Mouse (Mus musculus): ENCODE data around the gene Hoxa13. TPM values are rescaled to one million over a fixed set of nuclear protein-coding genes. Genes with fewer than 3 reads are reported as not detected.

Gene Hoxa13
- polyA plus RNA-seq, 1 experiment from 2014 or later, result 0.43 TPM

GRCm38 (mm10) chr6:52281084-52281483, 20.4 kb upstream of the Hoxa13 start:
- ATAC-seq (replicated peaks; ENCODE audit: low FRiP score), result no peak

DNA sequence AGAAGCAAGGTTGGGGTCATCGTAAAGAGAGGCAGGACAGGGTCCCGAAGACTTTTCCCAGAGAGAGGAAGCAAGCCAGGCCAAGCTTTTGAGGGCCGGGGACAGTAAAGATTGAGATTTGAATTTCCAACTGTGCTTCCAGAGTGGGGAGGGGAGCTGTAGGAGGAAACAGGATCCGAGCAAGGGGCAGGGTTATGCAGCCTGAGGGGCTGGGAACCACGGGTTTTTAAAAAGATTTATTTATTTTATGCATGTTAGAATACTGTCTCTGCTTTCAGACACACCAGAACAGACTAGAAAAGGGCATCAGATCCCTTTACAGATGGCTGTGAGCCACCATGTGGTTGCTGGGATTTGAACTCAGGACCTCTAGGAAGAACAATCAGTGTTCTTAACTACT, 16.2 kb upstream of the Hoxa13 start:
- H3K27ac ChIP-seq, result no peak overlapping the region
- H3K36me3 ChIP-seq, result no peaks in the 10 kb centered on the region
- 5% methylated on average over 5 of the region's 5 CpGs for WGBS
- ATAC-seq (replicated peaks; ENCODE audit: low FRiP score), result no peak
- H3K4me1 ChIP-seq, result peaks cover 11% of the 10 kb centered on the region; the same call in 1 of the 2 replicates
- H3K9ac ChIP-seq, result no peak overlapping the region
- H3K4me2 ChIP-seq, result no peak overlapping the region
- no peaks in the 10 kb centered on the region for H3K9me3 ChIP-seq (replicated peaks)
- H3K4me3 ChIP-seq (replicated peaks), result no peak overlapping the region
- H3K27me3 ChIP-seq, result peaks cover 90% of the 10 kb centered on the region

More at GRCm38 (mm10) chr6:52281084-52281483, 20.4 kb upstream of the Hoxa13 start:
- Histone ChIP-seq H3K36me3 (no peaks in the 10 kb centered on the region), H3K27ac (no peak overlapping the region), H3K27me3 (peaks cover 58% of the 10 kb centered on the region), H3K4me1 (0 out of 2 replicates have a peak, but pooled peaks cover 2% of the 10 kb centered on the region), H3K4me2 (no peak overlapping the region), H3K4me3 (replicated peaks) (no peak overlapping the region), H3K9me3 (replicated peaks) (no peaks in the 10 kb centered on the region), H3K9ac (no peak overlapping the region)
- WGBS, result 30% methylated on average over 12 of the region's 12 CpGs

GRCm38 (mm10) chr6:52276382-52276781, 15.7 kb upstream of the Hoxa13 start:
- WGBS, result 3% methylated on average over 6 of the region's 6 CpGs
- Histone ChIP-seq H3K36me3 (no peaks in the 10 kb centered on the region), H3K9me3 (replicated peaks) (no peaks in the 10 kb centered on the region), H3K27me3 (peaks cover 90% of the 10 kb centered on the region), H3K4me1 (peaks cover 11% of the 10 kb centered on the region; the same call in 1 of the 2 replicates), H3K9ac (no peak overlapping the region), H3K27ac (no peak overlapping the region), H3K4me2 (no peak overlapping the region), H3K4me3 (replicated peaks) (no peak overlapping the region)
- no peak for ATAC-seq (replicated peaks; ENCODE audit: low FRiP score)

DNA sequence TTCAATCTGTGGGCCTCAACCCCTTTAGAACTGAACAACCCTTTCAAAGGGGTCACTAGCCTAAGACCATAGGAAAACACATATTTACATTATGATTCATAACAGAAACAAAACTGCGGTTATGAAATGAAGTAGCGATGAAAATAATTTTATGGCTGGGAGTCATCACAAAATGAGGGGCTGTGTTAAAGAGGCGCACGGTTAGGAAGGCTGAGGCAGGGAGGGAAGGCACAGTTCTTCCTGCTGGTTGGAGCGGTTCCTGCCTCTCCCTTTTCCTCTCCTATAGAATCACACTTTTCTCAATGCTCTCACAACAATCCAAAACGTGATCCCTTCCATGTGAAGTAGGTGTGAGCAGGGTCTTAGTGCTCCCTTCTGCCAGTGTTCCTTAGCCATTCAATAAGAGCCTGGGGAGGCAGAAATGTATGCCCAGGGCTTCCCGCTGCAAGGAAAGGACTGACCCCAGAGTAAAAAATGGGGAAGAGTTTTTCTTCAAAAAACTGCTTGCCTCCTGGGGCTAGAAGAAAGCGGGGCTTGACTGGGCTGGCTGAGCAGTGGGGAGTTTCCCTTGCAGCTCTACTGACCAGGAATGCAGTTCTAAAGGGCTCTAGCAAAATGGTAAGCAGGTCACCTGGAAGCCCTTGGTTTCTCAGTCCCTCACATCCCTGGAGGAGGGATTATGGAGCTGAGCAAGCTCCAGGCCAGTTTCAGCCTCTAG, 15.0 kb upstream of the Hoxa13 start:
- H3K27me3 ChIP-seq, result peaks cover 90% of the 10 kb centered on the region
- H3K9me3 ChIP-seq (replicated peaks), result no peaks in the 10 kb centered on the region
- H3K36me3 ChIP-seq, result no peaks in the 10 kb centered on the region
- no peak overlapping the region for H3K4me3 ChIP-seq (replicated peaks)
- 6% methylated on average over 8 of the region's 8 CpGs for WGBS
- H3K4me2 ChIP-seq, result no peak overlapping the region
- peaks cover 13% of the 10 kb centered on the region; the same call in 1 of the 2 replicates for H3K4me1 ChIP-seq
- no peak overlapping the region for H3K9ac ChIP-seq
- no peak overlapping the region for H3K27ac ChIP-seq
- no peak for ATAC-seq (replicated peaks; ENCODE audit: low FRiP score)

GRCm38 (mm10) chr6:52274576-52274975, 13.9 kb upstream of the Hoxa13 start:
- H3K27me3 ChIP-seq, result peaks cover 93% of the 10 kb centered on the region
- H3K4me3 ChIP-seq (replicated peaks), result no peak overlapping the region
- no peak for ATAC-seq (replicated peaks; ENCODE audit: low FRiP score)
- H3K36me3 ChIP-seq, result no peaks in the 10 kb centered on the region
- H3K9me3 ChIP-seq (replicated peaks), result no peaks in the 10 kb centered on the region
- WGBS, result 4% methylated on average over 11 of the region's 11 CpGs
- H3K4me2 ChIP-seq, result no peak overlapping the region
- peaks cover 15% of the 10 kb centered on the region; the same call in 1 of the 2 replicates for H3K4me1 ChIP-seq
- H3K9ac ChIP-seq, result no peak overlapping the region
- H3K27ac ChIP-seq, result no peak overlapping the region

DNA sequence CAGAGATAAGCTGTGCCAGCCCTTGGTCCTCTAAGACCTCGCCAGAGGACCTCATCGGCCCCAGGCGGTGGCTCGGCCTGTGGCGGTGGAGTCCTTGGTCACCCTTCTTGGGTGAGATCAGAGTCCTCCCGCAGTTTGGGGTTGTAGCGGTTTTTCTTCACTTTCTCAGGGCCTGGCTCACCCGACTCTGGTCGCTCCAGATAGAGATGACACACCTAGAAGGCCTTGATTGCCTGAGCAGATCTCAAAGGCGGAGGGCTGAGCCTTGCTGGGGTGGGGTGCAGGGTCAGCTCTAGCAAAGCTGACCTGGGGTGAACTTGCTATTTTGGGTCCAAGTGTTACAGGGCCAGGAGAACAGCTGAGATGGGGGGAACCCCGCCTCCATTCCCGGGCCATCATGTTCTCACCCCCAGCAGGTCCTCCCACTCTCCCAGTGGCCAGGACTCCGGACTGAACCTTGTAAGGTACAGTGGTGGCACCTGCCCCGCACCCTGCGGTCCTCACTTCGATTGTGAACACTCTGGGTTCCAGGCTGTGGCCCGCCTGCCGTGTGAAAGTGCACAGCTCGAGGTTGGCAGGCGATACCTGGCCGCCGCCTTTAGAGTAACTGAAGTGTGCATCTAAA, 13.1 kb upstream of the Hoxa13 start:
- Histone ChIP-seq H3K9ac (no peak overlapping the region), H3K4me3 (replicated peaks) (no peak overlapping the region), H3K4me2 (peak overlapping the region; percentile 8; the same call in 1 of the 2 replicates), H3K27ac (no peak overlapping the region), H3K36me3 (no peaks in the 10 kb centered on the region), H3K27me3 (peaks cover 96% of the 10 kb centered on the region), H3K9me3 (replicated peaks) (no peaks in the 10 kb centered on the region), H3K4me1 (peaks cover 15% of the 10 kb centered on the region; the same call in 1 of the 2 replicates)
- WGBS, result 6% methylated on average over 22 of the region's 22 CpGs
- ATAC-seq (replicated peaks; ENCODE audit: low FRiP score), result no peak

DNA sequence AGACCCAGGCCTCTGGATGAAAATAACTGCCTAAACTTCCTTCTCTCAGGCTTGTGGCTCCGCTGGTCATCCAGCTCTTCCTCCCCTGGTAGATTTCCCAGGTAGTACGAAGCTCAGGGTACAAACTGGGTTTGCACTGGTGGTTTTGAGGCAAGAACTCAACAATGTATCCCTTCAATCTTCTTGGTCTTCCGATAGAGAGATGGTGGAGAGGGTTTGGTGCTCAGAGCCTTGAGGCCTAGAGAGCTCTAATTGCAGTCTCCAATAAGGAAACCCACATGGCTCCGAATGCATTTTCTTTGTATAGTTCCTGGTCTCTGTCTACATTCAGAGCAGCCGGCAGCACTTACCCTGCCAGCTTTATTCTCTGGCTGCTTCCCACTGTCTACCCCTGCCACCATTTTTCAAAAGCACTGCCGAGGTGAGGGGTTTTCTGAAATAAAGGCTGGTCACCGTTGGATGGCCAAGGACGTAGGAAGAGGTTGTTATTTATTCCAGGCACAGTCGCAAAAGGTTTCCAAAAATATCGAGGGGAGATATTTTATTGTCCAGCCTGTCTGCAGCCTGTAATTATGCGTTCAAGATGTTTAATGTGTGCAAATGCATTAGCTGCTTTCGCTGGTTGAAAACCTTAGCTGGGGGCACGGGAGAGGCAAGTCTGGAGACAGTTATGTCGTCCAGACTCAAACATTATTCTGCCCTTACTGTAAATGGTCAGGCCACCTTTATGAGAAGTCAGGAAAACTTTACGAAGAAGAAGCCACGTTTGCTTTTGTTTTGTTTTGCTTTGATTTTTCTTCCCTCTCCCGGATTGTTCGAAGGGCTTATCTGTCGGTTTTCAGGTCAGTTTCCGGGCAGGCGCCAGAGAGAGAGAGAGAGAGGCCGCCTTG, 12.3 kb upstream of the Hoxa13 start:
- Histone ChIP-seq H3K27me3 (peaks cover 99% of the 10 kb centered on the region), H3K4me3 (replicated peaks) (no peak overlapping the region), H3K9me3 (replicated peaks) (no peaks in the 10 kb centered on the region), H3K4me2 (peak overlapping the region; percentile 8; the same call in 1 of the 2 replicates), H3K27ac (no peak overlapping the region), H3K9ac (no peak overlapping the region), H3K4me1 (peaks cover 15% of the 10 kb centered on the region; the same call in 1 of the 2 replicates), H3K36me3 (no peaks in the 10 kb centered on the region)
- ATAC-seq (replicated peaks; ENCODE audit: low FRiP score), result no peak
- 11% methylated on average over 22 of the region's 22 CpGs for WGBS

- Histone ChIP-seq H3K4me1 (peaks cover 9% of the 10 kb centered on the region; the same call in 1 of the 2 replicates), H3K4me3 (replicated peaks) (no peak overlapping the region), H3K4me2 (peak overlapping the region; percentile 18; the same call in 1 of the 2 replicates), H3K36me3 (no peaks in the 10 kb centered on the region), H3K9me3 (replicated peaks) (no peaks in the 10 kb centered on the region), H3K27ac (no peak overlapping the region), H3K27me3 (peaks cover 98% of the 10 kb centered on the region), H3K9ac (no peak overlapping the region)
- whole genome bisulfite sequencing, result 5% methylated on average over 23 of the region's 23 CpGs
- 0 out of 2 replicates have a peak, but pooled peaks have one; percentile 25 for ATAC-seq (replicated peaks; ENCODE audit: low FRiP score)
These were observed 10.1 kb upstream of the Hoxa13 start for GRCm38 (mm10) chr6:52270494-52271480.

GRCm38 (mm10) chr6:52268756-52269155, 8.1 kb upstream of the Hoxa13 start:
- no peak overlapping the region for H3K27ac ChIP-seq
- H3K4me1 ChIP-seq, result peaks cover 4% of the 10 kb centered on the region; the same call in 1 of the 2 replicates
- no peak overlapping the region for H3K4me3 ChIP-seq (replicated peaks)
- no peak overlapping the region for H3K4me2 ChIP-seq
- H3K9me3 ChIP-seq (replicated peaks), result no peaks in the 10 kb centered on the region
- ATAC-seq (replicated peaks; ENCODE audit: low FRiP score), result no peak
- no peaks in the 10 kb centered on the region for H3K36me3 ChIP-seq
- WGBS, result 7% methylated on average over 3 of the region's 3 CpGs
- no peak overlapping the region for H3K9ac ChIP-seq
- peaks cover 98% of the 10 kb centered on the region for H3K27me3 ChIP-seq

DNA sequence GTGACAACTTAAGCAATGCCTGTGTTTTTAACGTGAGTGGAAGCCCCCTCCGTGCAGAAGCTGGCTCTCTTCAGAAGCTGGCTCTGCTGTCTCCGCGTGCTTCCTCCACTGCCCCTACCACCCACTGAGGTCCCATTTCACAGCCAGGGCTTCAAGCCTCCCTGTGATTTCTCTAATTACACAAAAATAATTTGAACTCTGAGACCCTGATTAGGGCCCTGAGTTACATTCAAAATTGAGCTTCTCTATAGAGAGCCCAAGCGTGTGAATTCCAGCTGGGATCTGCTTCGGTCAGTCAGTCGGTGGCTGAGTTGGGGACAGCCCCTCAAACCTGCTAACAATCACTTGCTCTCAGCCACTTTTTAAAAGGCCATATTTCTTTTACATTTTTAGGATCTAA, 7.7 kb upstream of the Hoxa13 start:
- no peak overlapping the region for H3K4me2 ChIP-seq
- no peak for ATAC-seq (replicated peaks; ENCODE audit: low FRiP score)
- no peak overlapping the region for H3K9ac ChIP-seq
- H3K27ac ChIP-seq, result no peak overlapping the region
- no peaks in the 10 kb centered on the region for H3K36me3 ChIP-seq
- 4% methylated on average over 7 of the region's 7 CpGs for WGBS
- H3K4me1 ChIP-seq, result peaks cover 4% of the 10 kb centered on the region; the same call in 1 of the 2 replicates
- H3K27me3 ChIP-seq, result peaks cover 98% of the 10 kb centered on the region
- no peak overlapping the region for H3K4me3 ChIP-seq (replicated peaks)
- H3K9me3 ChIP-seq (replicated peaks), result no peaks in the 10 kb centered on the region

GRCm38 (mm10) chr6:52267691-52268090, 7.0 kb upstream of the Hoxa13 start:
- 9% methylated on average over 3 of the region's 3 CpGs for WGBS

More at GRCm38 (mm10) chr6:52267691-52268090, 7.0 kb upstream of the Hoxa13 start:
- no peak overlapping the region for H3K4me3 ChIP-seq (replicated peaks)
- H3K9ac ChIP-seq, result no peak overlapping the region
- H3K27ac ChIP-seq, result no peak overlapping the region
- H3K27me3 ChIP-seq, result peaks cover 98% of the 10 kb centered on the region
- ATAC-seq (replicated peaks; ENCODE audit: low FRiP score), result no peak
- no peaks in the 10 kb centered on the region for H3K36me3 ChIP-seq
- H3K9me3 ChIP-seq (replicated peaks), result no peaks in the 10 kb centered on the region
- H3K4me2 ChIP-seq, result no peak overlapping the region
- H3K4me1 ChIP-seq, result peaks cover 8% of the 10 kb centered on the region

Measured in kidney, embryonic 15.5 days (tissue).